Mouse (Mus musculus) lung, postnatal 36 days (tissue): ENCODE measurements around the gene Dock9.
"Not testable (repeated sequence)": the region's sequence is repeated elsewhere in the genome, so short reads cannot be mapped to it uniquely, and the experiment has no call there.

ENCODE experiments used
- DNase-seq: peaks from one replicate; pipeline ENCODE4 v3.0.0; 2022; ENCODE audit warnings: mixed read lengths

The Dock9 gene

GRCm38 (mm10) chr14:121734217-121734616, 63.4 kb downstream of the Dock9 start:
- no peak for DNase-seq

GRCm38 (mm10) chr14:121733694-121734093, 63.9 kb downstream of the Dock9 start:
- DNase-seq, result no peak

- no peak for DNase-seq
Observed at GRCm38 (mm10) chr14:121732196-121732595, 65.4 kb downstream of the Dock9 start.

- peak; percentile 58 for DNase-seq
Observed at GRCm38 (mm10) chr14:121731688-121732168, 65.9 kb downstream of the Dock9 start.

GRCm38 (mm10) chr14:121730966-121731365, 66.7 kb downstream of the Dock9 start:
- no peak for DNase-seq

GRCm38 (mm10) chr14:121727996-121728395, 69.6 kb downstream of the Dock9 start:
- no peak for DNase-seq

GRCm38 (mm10) chr14:121724501-121724900, 73.1 kb downstream of the Dock9 start:
- no peak for DNase-seq

- DNase-seq, result no peak
Observed at GRCm38 (mm10) chr14:121722774-121723173, 74.9 kb downstream of the Dock9 start.

GRCm38 (mm10) chr14:121721431-121721830, 76.2 kb downstream of the Dock9 start:
- DNase-seq, result no peak

GRCm38 (mm10) chr14:121719638-121720601, 77.7 kb downstream of the Dock9 start:
- DNase-seq, result peak; percentile 90

GRCm38 (mm10) chr14:121714799-121715198, 82.8 kb downstream of the Dock9 start:
- not testable (repeated sequence) for DNase-seq

- DNase-seq, result no peak
Observed at GRCm38 (mm10) chr14:121714268-121714667, 83.4 kb downstream of the Dock9 start.

- no peak for DNase-seq
Observed at GRCm38 (mm10) chr14:121713830-121714197, 83.8 kb downstream of the Dock9 start.

- DNase-seq, result no peak
Observed at GRCm38 (mm10) chr14:121713166-121713829, 84.3 kb downstream of the Dock9 start.

GRCm38 (mm10) chr14:121711089-121711826, 86.4 kb downstream of the Dock9 start:
- no peak for DNase-seq

- no peak for DNase-seq
Observed at GRCm38 (mm10) chr14:121710130-121710529, 87.5 kb downstream of the Dock9 start.

- no peak for DNase-seq
Observed at GRCm38 (mm10) chr14:121708244-121708643, 89.4 kb downstream of the Dock9 start.

GRCm38 (mm10) chr14:121706482-121706901, 91.1 kb downstream of the Dock9 start:
- DNase-seq, result no peak

GRCm38 (mm10) chr14:121705644-121706043, 92.0 kb downstream of the Dock9 start:
- no peak for DNase-seq

- DNase-seq, result no peak
Observed at GRCm38 (mm10) chr14:121702534-121702933, 95.1 kb downstream of the Dock9 start.

- no peak for DNase-seq
Observed at GRCm38 (mm10) chr14:121700013-121700412, 97.6 kb downstream of the Dock9 start.

- DNase-seq, result no peak
Observed at GRCm38 (mm10) chr14:121698620-121698950, 99.1 kb downstream of the Dock9 start.
